Mouse (Mus musculus): Measurements from ENCODE around the gene Gnpat.
A peak's percentile ranks its signal among the peaks of the same experiment; 100 is the strongest.

The Gnpat gene

DNA sequence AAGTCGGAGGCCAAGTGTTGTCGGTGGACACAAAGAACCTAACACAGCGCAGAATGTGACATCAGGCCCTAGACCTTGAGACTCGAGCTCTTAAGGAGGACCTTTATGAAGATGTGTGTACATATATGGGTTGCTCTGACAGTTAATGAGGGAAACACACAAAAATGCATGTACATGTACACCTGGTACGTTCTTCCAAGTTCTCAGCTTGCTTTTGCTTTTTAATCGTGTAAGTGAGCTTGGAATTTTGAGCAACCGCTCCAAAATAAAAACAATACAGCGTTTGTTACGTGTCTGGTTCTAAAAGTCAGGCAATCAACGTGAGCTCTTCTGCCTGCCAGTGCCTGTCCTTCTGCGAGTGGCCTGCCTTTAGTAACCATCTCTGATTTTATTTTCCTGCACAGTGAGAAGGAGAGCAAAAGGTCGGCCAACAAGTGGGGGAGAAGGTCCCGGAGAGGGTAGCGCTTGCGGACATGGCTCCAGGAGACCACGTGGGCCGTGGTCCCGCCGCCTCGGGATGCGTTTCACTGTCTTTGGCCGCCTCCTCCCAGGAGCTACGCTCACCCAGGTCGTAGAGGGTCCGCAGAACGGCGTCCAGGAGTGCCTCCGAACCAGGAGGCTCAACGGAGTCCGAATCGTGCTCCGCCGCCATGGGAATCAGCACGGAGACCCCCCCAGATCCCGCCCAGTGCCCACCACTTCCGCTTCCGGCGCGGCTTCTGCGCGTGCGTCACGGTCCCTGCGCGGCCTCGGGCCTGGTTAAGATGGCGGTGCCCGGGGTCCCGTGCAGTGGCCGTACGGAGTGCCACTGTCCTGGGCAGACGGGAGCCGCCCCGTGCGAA is at the start of gene Gnpat, which contains the start of gene 2810004N23Rik:
TSS of gene Gnpat (plus strand) at position 713 of the 842 bp plus-strand sequence.
TSS of gene 2810004N23Rik (minus strand) at position 800 of the 842 bp plus-strand sequence.
- DNase-seq (ENCODE audit: low read depth, low spot score), result peak; percentile 94

DNA sequence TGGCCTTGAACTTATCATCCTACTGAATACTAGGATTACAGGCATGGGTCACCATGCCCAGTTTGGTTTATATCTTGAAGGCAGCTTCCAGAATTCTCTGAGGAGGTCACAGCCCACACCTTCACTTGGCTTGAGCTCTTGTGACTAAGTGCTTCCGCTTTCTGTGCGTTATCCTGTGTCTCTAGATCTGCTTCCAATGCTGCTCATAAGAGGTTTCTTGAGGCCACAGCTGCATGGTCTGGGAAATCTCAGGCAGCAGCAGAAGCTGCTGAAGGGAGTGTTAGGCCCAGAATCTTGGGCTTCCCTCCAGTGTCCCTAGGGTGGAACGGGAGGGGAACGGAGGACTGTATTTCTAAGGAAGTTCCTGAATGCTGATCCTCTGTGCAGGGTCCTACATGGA is 49.5 kb upstream of the Gnpat start:
- no peak for DNase-seq (ENCODE audit: low read depth, low spot score)

DNA sequence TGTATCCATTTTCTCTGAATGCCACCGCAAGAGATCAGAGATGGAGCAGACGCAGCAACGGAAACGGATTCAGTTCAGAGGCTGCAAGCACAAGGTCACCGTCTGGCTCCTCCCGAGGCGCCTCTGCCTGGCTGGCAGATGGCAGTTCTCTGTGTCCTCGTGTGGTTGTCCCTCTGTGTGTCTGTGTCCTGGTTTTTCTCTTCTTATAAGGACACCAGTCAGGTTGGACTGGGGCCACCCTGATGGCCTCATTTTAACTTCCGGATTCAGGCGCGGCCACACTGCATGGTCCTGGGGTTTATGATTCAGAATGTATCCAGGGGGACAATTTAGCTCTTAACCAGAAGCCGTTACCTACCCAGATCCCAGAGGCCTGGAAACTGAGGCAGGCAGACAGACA is 47.0 kb upstream of the Gnpat start:
- DNase-seq (ENCODE audit: low read depth, low spot score), result peak; percentile 79

DNA sequence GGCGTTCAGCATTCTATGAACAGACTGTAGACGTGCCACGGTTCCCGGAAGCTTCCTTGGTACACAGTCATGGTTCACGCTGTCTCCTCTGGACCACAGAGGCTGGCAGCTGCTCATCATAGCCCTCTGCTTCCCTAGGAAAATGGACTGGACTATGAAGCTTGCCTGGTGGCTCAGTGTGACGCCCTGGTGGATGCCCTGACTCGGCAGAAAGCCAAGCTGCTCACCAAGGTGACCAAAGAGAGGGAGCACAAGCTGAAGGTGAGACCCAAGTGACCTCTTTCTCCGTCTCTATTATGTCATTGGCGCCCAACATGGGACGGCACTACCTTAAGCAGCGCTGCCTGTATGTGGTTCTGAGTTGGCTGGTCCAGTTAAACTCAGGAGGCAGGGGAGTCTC is 46.0 kb upstream of the Gnpat start:
- no peak for DNase-seq (ENCODE audit: low read depth, low spot score)

DNA sequence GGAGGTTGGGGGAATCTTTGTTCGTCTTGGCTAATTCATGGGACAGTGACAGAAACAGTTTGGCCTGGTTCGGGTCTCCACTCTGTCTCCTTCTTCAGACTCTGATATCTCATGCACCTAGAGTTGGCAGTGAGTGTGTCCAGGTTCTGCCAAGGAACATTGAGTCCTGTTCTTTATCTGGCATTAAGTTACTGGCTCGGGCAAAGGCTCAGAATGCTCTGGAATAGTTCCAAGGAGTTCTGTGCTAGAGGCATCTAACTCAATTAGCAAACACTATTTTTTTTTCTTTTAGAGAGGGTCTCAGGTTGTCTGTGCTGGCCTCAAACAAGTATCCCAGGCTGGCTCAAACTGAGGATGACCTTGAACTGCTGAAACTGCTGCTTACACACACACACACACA is 45.5 kb upstream of the Gnpat start:
- DNase-seq (ENCODE audit: low read depth, low spot score), result peak; percentile 37

DNA sequence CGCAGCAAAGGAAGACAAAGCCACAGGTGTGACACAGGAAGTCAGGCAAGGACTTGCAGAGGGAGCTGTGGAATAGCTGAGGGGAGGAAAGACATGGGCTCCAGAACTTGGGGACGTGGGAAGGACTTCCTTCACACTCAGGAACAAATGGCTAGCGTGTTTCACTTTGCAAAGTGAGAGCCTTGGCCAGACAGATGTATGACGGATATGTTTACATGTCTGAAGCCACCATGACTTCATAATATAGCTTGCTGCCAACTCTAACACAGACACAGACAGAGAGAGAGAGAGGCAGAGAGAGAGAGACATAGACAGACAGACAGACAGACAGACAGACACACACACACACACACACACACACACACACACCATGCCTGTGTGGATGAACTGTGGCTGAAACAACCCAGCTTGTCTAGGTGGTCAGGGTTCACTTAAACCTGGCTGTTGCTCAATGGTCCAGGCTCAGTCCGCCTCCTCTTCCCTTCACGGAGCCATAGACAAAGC is 43.2 kb upstream of the Gnpat start:
- no peak for DNase-seq (ENCODE audit: low read depth, low spot score)

DNA sequence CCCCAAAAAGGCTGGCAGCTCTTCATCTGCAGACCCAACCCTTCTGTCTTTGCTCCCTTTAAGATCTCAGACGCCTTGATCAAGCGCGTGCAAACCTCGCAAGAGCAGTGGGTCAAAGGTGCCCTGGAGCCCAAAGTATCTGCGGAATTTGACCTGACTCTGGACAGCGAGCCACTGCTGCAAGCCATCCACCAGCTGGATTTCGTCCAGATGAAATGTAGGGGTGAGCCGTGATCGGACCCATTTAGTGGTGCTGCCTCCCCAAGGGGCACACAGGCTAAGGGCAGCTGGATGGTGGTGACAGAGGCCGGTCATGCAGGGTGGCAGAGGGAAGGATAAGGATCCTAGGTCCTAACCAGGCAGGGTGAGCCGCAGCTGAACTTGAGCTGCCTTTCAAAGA is 42.7 kb upstream of the Gnpat start:
- DNase-seq (ENCODE audit: low read depth, low spot score), result no peak

DNA sequence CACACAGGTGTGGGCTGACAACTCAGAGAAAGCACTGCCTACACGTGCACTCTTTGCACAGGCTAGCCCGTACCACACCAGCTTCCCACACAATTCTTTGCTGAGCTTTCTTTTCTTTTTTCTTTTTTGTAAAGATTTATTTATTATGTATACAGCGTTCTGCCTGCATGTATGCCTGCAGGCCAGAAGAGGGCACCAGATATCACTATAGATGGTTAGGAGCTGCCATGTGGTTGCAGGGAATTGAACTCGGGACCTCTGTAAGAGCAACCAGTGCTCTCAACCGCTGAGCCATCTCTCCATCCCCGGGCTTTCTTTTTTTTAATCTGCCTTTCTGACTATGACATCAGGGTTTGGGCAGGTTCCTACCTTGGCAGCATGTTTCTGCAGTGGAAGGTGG is 39.3 kb upstream of the Gnpat start:
- DNase-seq (ENCODE audit: low read depth, low spot score), result no peak

DNA sequence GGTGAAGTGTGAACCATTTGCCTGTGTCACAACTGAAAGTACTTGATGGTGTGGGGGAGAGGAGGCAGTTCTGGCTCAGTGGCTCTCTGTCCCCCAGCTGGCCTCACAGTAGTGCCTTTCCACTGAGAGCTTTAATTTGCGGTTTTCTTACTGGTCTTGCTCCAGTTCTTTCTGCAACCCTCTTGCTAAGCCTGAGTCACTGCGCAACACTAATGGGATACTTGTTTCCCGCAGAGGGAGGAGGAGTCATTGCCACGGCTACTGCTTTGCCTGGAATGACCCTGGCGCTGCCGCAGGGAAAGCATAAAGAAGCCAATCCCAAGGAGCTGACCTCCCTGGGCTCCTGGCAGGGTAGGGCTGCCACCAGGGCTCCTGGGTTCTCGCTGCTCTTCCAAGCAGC is 36.2 kb upstream of the Gnpat start:
- DNase-seq (ENCODE audit: low read depth, low spot score), result peak; percentile 82

DNA sequence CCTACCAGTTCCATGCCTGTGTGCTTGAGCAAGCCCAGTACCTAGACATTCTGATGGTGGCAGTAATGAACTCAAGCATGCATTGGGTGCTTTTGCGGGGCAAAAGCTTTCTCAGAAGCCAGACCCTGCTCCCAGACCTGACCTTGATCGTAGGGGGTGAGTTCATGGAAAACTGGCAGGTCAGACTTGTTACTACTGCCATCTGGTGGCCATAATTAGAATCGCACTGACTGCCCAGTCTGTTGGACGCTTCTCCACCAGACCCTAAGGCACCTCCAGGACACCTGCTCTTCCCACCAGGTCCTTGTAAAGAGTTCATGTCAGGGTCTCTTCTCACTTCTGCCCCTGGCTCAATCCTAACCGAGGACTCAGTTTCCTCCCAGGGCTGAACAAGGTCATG is 35.4 kb upstream of the Gnpat start:
- DNase-seq (ENCODE audit: low read depth, low spot score), result peak; percentile 81

DNA sequence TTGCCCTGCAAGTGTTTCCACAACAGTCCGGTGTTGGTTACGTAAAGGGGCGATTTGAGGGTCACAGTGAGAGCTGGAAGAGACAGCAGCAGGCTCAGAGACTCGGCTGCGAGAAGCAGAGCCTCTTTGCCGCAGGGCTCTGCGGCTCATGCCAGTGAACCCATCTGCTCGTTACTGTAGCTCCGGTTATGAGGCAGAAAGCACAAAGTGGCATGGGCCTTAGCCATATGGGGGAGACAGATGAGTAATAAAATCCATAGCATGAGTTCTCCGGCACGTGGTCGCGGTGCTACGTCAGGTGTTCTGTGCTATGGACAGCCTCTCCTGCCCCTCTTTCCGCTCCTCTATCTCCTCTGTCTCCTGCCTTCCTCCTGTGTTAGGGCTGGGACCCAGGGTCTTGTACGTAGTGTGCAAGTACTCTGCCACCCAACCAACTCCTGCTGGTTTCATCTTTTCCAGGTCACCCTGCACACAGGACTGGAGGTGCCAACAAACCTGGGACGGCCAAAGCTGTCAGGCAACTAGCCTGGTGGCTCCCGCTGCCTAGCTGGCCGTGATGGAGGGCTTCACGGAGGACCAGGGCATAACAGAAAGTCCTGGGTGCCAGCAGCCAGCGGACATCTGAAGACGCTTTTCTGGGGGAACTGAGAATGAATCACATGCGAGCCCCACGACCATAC is 34.1 kb upstream of the Gnpat start:
- DNase-seq (ENCODE audit: low read depth, low spot score), result peak; percentile 79

DNA sequence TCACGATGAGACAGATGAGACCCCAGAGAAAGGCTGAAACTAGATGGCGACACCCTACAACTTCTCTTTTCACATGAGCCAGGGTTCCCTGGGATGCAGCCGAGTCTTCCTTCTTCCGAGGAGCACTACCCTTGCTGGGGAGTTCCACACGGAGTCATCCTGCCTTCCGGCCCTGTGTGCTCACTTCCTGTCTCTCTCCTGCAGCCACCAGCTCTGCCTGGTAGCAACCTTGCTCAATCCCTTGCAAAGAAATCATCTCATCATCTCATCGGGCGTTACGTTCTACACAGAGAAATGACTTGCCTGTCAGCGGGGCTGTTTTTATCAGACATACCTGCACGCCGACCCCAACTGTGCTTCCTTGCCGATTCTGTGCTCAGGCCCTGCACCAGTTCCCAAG is 32.8 kb upstream of the Gnpat start:
- no peak for DNase-seq (ENCODE audit: low read depth, low spot score)

DNA sequence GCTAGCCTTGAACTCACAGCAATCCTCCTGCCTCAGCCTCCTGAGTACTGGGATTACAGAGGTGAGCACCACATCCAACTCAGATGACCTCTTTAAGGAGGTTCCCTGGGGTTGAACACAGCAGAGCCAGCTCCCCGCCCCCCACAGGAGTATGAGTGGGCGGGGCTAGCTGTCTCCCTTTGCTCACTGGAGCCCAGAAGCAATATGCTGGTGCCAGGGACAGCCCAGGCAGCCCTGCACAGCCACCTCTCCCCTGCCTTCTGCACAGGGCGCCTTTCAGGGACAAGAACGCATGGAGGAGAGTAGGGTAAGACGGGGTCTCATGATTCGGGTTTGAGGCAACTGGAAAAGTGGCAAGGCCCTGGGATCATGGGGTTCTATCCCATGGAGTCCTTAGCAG is 31.3 kb upstream of the Gnpat start:
- DNase-seq (ENCODE audit: low read depth, low spot score), result no peak

DNA sequence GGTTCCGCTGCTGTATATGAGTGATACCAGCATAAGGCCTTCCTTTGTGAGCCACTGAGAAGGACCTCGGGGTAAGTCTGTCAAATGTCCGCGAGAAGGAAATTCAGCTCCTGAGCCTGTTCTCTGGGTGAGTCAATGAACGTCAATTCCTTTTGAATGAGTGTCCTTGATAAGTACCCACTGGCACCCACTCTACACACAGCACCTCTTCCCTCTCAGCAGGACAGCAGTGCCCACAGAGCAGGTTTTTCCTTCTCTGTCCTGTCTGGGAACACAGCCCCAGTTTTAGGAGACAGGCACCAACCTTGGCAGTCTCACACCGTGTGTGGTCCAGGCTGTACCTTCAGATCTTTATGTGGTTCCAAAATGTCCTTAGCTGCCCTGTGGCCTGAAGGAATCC is 30.9 kb upstream of the Gnpat start:
- DNase-seq (ENCODE audit: low read depth, low spot score), result no peak

DNA sequence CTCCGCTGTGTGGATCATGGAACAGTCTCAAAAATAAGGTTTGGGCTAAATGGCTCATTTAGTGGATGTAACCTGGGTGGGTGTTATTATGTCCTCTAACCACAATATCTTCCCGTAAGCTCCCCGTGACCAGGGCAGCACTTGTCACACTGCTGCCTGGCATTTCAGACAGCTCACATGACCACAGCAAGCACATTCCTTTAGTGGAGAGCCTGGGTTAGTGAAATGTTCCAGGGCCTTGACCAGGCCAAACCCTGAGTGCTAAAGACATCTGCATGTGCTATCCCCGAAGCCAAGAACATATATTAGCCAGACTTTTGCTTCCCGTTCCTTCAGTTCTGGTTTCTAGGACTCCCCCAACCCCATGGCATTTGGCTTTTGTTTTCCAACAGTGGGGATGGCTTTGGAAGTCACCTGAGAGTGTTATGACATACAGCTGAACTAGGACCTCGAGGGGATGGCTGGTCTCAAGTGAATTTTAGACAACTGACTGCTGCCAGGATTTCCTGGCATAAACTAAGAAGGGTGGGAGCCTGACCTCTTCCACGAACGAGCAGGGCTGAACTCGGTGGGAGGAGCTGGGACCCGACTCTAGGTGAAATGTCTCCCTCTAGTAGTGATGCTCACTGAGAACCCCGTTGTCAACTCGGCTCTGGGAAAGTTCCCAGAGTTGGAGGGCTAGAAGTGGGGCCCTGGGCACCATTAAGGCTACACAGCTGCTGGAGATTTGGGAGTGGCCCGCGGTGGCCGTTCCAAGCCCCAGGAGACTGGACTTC is 29.2 kb upstream of the Gnpat start:
- no peak for DNase-seq (ENCODE audit: low read depth, low spot score)

DNA sequence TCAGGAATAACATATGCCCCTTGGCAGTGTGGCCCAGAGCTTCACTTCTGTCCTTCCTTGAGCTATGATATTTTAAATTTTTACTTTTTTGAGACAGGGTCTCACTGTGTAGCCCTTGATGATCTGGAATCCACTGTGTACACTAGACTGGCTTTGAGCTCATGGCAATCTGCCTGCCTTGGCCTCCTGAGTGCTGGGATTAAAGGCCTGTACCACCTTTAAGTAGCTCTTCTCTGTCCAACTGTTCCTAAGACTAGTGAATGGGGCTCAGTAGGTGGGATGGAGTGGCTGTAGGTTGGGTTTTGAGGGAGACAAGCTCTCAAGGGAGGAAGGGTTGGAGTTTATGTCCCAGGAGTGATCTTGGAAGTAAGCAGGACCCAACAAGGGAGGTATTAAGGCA is 27.0 kb upstream of the Gnpat start:
- no peak for DNase-seq (ENCODE audit: low read depth, low spot score)

DNA sequence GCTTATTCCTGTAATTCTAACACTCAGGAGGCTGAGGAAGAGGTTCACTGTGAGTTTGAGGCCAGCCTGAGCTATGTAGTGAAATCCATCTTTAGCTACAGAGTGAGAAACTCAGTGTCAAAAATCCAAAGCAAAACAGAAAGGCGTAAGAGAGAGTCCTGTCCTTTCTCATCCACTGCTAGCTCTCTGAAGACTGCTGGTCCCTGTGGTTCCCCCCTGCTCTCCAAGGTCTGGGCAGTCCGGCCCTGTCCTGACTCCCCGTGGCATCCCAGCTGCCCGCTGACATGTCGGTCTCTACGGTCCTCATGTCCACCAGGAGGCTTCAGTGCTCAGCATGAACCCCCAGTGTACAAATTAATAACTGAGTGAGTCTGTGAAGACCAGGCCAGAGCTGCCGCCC is 26.6 kb upstream of the Gnpat start:
- DNase-seq (ENCODE audit: low read depth, low spot score), result no peak

DNA sequence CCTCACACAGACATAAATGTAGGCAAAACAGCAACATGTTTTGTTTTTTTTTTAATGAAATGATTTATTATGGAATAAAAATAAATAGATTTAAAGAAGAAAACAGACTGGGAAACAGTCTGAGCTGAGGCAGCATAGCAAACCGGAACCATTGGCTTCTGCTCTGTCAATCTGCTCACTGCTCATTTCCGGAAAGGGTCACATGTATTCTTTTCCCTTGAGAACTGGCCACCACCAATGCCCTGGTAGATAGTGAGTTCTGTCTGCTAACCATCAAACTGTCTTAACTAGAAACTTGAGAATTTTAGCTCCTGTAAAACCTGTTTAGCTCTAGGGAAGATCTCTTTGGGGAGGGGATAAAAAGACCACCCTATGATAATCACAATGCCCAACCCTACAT is 25.9 kb upstream of the Gnpat start:
- DNase-seq (ENCODE audit: low read depth, low spot score), result no peak

DNA sequence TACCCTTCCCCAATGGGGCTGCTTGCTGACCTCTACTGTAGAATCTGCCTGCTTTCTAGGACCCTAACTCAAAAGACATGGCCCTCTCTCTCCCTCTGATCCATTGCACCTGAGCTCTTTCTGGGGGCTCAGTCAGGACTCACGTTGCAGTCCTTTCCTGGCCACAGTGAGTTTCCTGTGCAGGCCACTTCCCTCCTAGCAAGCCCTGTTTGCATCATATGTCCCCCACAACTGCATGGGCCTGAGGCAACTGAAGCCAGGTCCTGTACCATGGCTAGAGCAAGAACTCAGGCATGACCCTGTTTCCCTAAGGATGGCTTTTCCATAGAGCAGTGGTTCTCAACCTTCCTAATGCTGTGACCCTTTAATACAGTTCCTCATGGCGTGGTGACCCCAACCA is 24.9 kb upstream of the Gnpat start:
- DNase-seq (ENCODE audit: low read depth, low spot score), result no peak

DNA sequence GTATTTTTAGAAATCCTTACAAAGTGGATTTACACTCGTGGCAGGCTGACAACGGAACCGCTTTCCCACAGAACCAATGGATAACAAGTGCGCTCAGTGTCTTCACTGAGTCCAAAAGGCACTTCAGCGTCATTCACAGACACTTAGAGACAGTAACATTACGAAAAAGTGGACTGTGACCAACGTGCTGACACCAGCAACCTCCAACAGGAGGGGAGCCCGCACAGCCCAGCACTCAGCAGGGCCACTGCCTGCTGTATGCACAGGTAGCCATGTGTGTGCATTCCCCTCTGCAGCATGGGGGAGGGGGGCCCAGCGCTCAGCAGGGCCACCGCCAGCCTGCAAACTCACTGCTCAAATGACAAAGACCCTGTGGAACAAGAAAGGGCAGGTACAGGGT is 23.5 kb upstream of the Gnpat start:
- no peak for DNase-seq (ENCODE audit: low read depth, low spot score)

DNA sequence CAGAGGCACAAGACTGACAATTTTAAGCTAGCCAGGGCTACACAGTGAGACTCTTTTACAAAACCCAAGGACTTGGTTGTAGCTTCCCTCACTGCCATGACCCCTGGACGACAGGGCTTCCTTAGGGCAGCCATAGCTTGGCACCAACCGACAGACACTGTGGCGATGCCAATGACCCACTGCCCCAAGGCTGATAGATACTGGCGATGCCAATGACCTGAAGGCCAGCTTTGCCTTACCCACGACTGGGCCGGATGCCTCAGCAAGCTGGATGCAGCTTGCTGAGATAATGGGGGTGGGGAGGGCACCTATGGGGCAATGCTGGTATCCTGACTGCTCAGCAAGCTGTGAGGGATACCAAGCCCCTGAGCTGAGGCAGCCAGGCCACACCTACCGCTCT is 21.9 kb upstream of the Gnpat start:
- DNase-seq (ENCODE audit: low read depth, low spot score), result no peak

DNA sequence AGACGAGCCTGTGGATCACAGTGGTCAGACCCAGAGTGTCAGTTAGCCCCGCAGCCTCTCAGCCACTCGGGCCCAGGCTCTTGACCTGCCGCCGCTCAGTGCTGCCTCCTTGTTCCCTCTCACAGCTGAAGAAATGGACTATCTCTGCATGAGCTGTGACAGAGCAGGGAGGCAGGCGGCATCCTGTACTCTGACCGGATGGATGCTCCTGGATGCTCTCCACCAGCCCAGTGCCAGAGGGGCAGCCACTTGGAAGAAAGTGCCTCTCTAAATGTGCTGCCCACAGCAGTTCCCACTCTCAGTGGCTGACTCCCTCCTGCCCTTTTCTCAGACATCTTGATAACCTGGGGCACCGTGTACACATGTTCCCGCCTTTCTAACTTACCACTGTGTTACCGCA is 21.1 kb upstream of the Gnpat start:
- DNase-seq (ENCODE audit: low read depth, low spot score), result peak; percentile 17
